Comparison of ENCODE assay signal across 10 mouse cellular contexts in genomic region chr11:116644225-116645112, GRCm38 (mm10). TPM values are rescaled to one million over a fixed set of nuclear protein-coding genes. Genes with fewer than 3 reads are reported as not detected.
DNase-seq lines count a peak whose midpoint lies in the region; ATAC-seq lines count a peak whose summit lies in the region.
"Had no signal": no experiment of that assay in that cellular context is flagged by ENCODE, and none has a peak within 500 bp of the region (broad histone marks: within the 10 kb centered on the region; RNA-seq: fewer than 3 reads in every experiment).

No protein-coding gene starts in this region.

- H3K36me3 ChIP-seq in embryonic facial prominence, embryonic 11.5 days (replicated peaks; ENCODE audit: control insufficient read depth, insufficient read depth, low read depth, low read length): no peaks in the 10 kb centered on the region
- no peaks in the 10 kb centered on the region for H3K36me3 ChIP-seq in heart, embryonic 15.5 days
- no peaks in the 10 kb centered on the region for H3K36me3 ChIP-seq in midbrain, embryonic 11.5 days (ENCODE audit: control insufficient read depth, insufficient read depth, low read length)
- H3K36me3 ChIP-seq: G1E had no signal

- H3K4me1 ChIP-seq in embryonic facial prominence, embryonic 11.5 days (ENCODE audit: control insufficient read depth, insufficient read depth, low read length): peaks cover 31% of the 10 kb centered on the region
- H3K4me1 ChIP-seq in heart, embryonic 15.5 days (replicated peaks): peaks cover 33% of the 10 kb centered on the region
- H3K4me1 ChIP-seq in midbrain, embryonic 11.5 days (ENCODE audit: control insufficient read depth, insufficient read depth, low read length): peaks cover 11% of the 10 kb centered on the region

- H3K9me3 ChIP-seq in embryonic facial prominence, embryonic 11.5 days (replicated peaks; ENCODE audit: control insufficient read depth, low read length): no peaks in the 10 kb centered on the region
- no peaks in the 10 kb centered on the region for H3K9me3 ChIP-seq in heart, embryonic 15.5 days (replicated peaks)
- H3K9me3 ChIP-seq in midbrain, embryonic 11.5 days (ENCODE audit: control insufficient read depth, low read length): no peaks in the 10 kb centered on the region
- H3K9me3 ChIP-seq: G1E had no signal

- peak overlapping the region; percentile 47; the same call in 1 of the 2 replicates for H3K27ac ChIP-seq in embryonic facial prominence, embryonic 11.5 days (replicated peaks; ENCODE audit: low read depth, low read length)
- peak overlapping the region; percentile 26; the same call in 1 of the 2 replicates for H3K27ac ChIP-seq in heart, embryonic 15.5 days
- H3K27ac ChIP-seq in midbrain, embryonic 11.5 days (ENCODE audit: low read depth, low read length): peak overlapping the region; percentile 9; the same call in 1 of the 2 replicates

- 38% methylated on average over 21 of the region's 21 CpGs for WGBS in embryonic facial prominence, embryonic 11.5 days
- 54% methylated on average over 21 of the region's 21 CpGs for WGBS in heart, embryonic 15.5 days
- 39% methylated on average over 21 of the region's 21 CpGs for WGBS in midbrain, embryonic 11.5 days

- no peak for ATAC-seq in embryonic facial prominence, embryonic 11.5 days (replicated peaks; ENCODE audit: insufficient number of reproducible peaks, low FRiP score, low TSS enrichment, low read depth)
- no peak for ATAC-seq in heart, embryonic 15.5 days (replicated peaks; ENCODE audit: insufficient number of reproducible peaks, insufficient read depth, low FRiP score, low read depth)
- peak; percentile 19; the same call in 1 of the 2 replicates for ATAC-seq in midbrain, embryonic 11.5 days (ENCODE audit: low FRiP score)

- no peak overlapping the region for H3K4me3 ChIP-seq in embryonic facial prominence, embryonic 11.5 days (ENCODE audit: low read depth, low read length)
- no peak overlapping the region for H3K4me3 ChIP-seq in heart, embryonic 15.5 days
- H3K4me3 ChIP-seq in midbrain, embryonic 11.5 days (ENCODE audit: low read depth, low read length): no peak overlapping the region

- peak overlapping the region; percentile 43 for H3K9ac ChIP-seq in embryonic facial prominence, embryonic 11.5 days (replicated peaks; ENCODE audit: low read length)
- no peak overlapping the region for H3K9ac ChIP-seq in heart, embryonic 15.5 days
- H3K9ac ChIP-seq in midbrain, embryonic 11.5 days (ENCODE audit: low read length): peak overlapping the region; percentile 60

- peak; percentile 66 to 79 for DNase-seq in heart, adult 18-20 months
- no peak for DNase-seq in heart, adult 8-10 months (ENCODE audit: low spot score)
- no peak for DNase-seq in embryonic facial prominence, embryonic 11.5 days (ENCODE audit: low spot score)
- DNase-seq in midbrain, embryonic 11.5 days (ENCODE audit: low spot score, missing footprints): peak; percentile 91
- DNase-seq in B cell, adult 2 months: no peak
- no peak for DNase-seq in thymus, postnatal 14 days
- DNase-seq in spleen, adult 12 weeks (ENCODE audit: low spot score): no peak

- H3K4me2 ChIP-seq in embryonic facial prominence, embryonic 11.5 days (ENCODE audit: low read depth, low read length): no peak overlapping the region
- no peak overlapping the region for H3K4me2 ChIP-seq in heart, embryonic 15.5 days
- H3K4me2 ChIP-seq in midbrain, embryonic 11.5 days: peak overlapping the region; percentile 50; the same call in 1 of the 2 replicates

- H3K27me3 ChIP-seq in embryonic facial prominence, embryonic 11.5 days (ENCODE audit: control insufficient read depth, insufficient read depth, low read length): no peaks in the 10 kb centered on the region
- peaks cover 33% of the 10 kb centered on the region for H3K27me3 ChIP-seq in heart, embryonic 15.5 days
- H3K27me3 ChIP-seq in midbrain, embryonic 11.5 days (ENCODE audit: control insufficient read depth, insufficient read depth, low read length): peaks cover 2% of the 10 kb centered on the region; the same call in 1 of the 2 replicates

RNA-seq across cellular contexts. Expression of gene Prcd, which starts 8.9 kb away (rescaled TPM):
- 1 to 10 TPM in 1 of 2 experiments, under 1 TPM in 1; 0.62 to 1.6 TPM for total RNA-seq in heart, adult 18-20 months (2021)
- 1 to 10 TPM; 1.4 to 2.0 (median 1.8) TPM for total RNA-seq in heart, adult 8-10 months (2022)
- polyA plus RNA-seq in embryonic facial prominence, embryonic 11.5 days (2014; fragmentation: Nextera tagmentation; extraction: Ambion mirVana): 0.43 and 0.77 TPM in 2 replicates
- polyA plus RNA-seq in heart, embryonic 15.5 days (2015; fragmentation: Nextera tagmentation; extraction: Ambion mirVana): 1.3 and 1.4 TPM in 2 replicates
- polyA plus RNA-seq in midbrain, embryonic 11.5 days (2014; fragmentation: Nextera tagmentation; extraction: Ambion mirVana): 0.22 and 1.0 TPM in 2 replicates

RNA-seq across cellular contexts. Expression of gene Cygb, which starts 9.6 kb away (rescaled TPM):
- 10 to 100 TPM; 31.5 to 38.5 TPM for total RNA-seq in heart, adult 18-20 months (2021)
- 10 to 100 TPM; 40.6 to 64.1 (median 43.0) TPM for total RNA-seq in heart, adult 8-10 months (2022)
- 3.5 and 3.8 TPM in 2 replicates for polyA plus RNA-seq in embryonic facial prominence, embryonic 11.5 days (2014; fragmentation: Nextera tagmentation; extraction: Ambion mirVana)
- polyA plus RNA-seq in heart, embryonic 15.5 days (2015; fragmentation: Nextera tagmentation; extraction: Ambion mirVana): 9.1 and 11.6 TPM in 2 replicates
- polyA plus RNA-seq in midbrain, embryonic 11.5 days (2014; fragmentation: Nextera tagmentation; extraction: Ambion mirVana): 1.7 and 2.1 TPM in 2 replicates
- total RNA-seq: G1E had no signal

RNA-seq across cellular contexts. Expression of gene Rhbdf2, which starts 17.6 kb away (rescaled TPM):
- total RNA-seq in heart, adult 18-20 months (2021): 10 to 100 TPM; 10.6 to 11.5 TPM
- 10 to 100 TPM in 3 of 4 experiments, 1 to 10 TPM in 1; 8.7 to 12.6 (median 10.6) TPM for total RNA-seq in heart, adult 8-10 months (2022)
- 2.8 and 3.1 TPM in 2 replicates for polyA plus RNA-seq in embryonic facial prominence, embryonic 11.5 days (2014; fragmentation: Nextera tagmentation; extraction: Ambion mirVana)
- 6.7 and 10.4 TPM in 2 replicates for polyA plus RNA-seq in heart, embryonic 15.5 days (2015; fragmentation: Nextera tagmentation; extraction: Ambion mirVana)
- polyA plus RNA-seq in midbrain, embryonic 11.5 days (2014; fragmentation: Nextera tagmentation; extraction: Ambion mirVana): 1.2 and 1.3 TPM in 2 replicates

RNA-seq across cellular contexts. Expression of gene Aanat, which starts 58.2 kb away (rescaled TPM):
- total RNA-seq in heart, adult 18-20 months (2021): not detected
- total RNA-seq in heart, adult 8-10 months (2022): not detected
- polyA plus RNA-seq in embryonic facial prominence, embryonic 11.5 days (2014; fragmentation: Nextera tagmentation; extraction: Ambion mirVana): not detected in 2 replicates
- polyA plus RNA-seq in heart, embryonic 15.5 days (2015; fragmentation: Nextera tagmentation; extraction: Ambion mirVana): not detected in 2 replicates
- polyA plus RNA-seq in midbrain, embryonic 11.5 days (2014; fragmentation: Nextera tagmentation; extraction: Ambion mirVana): not detected in 2 replicates
- total RNA-seq: G1E had no signal
- polyA plus RNA-seq: G1E; large intestine, adult 2 months had no signal

Comparison
In these comparisons a context has a peak if more than half of its experiments do, and no peak if none do; other contexts are left out.
1. DNase-seq: peak in heart, adult 18-20 months (2 of 2) and midbrain, embryonic 11.5 days (single experiment); none in heart, adult 8-10 months (single experiment), embryonic facial prominence, embryonic 11.5 days (single experiment), B cell, adult 2 months (0 of 2), thymus, postnatal 14 days (single experiment) and spleen, adult 12 weeks (single experiment).
2. Peak in every context shown above with its lines, with median percentiles within 50 percentile points of each other: H3K27ac ChIP-seq.